14 mouse cellular contexts compared by ENCODE assay signal in the genomic region with DNA sequence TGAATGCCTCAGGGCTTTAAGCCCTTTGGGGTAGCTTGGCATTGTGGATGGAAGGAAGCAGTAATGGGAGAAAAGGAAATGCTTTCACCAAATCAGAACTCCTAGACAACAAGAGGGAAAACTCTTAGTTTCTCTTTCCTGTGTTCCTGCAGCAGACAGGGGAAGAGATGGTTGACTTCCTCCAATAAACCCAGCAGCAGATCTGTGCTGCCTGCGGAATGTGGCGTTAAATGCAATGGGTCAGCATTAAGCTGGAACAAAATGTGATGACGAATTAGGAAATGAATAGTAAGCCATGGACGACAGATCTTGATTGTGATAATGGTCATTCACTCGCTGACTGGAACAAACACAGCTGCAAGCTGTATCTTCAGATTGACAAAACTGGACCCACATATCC.
"Had no signal": no experiment of that assay in that cellular context is flagged by ENCODE, and none has a peak within 500 bp of the region (broad histone marks: within the 10 kb centered on the region; RNA-seq: fewer than 3 reads in every experiment).

No protein-coding gene starts in this region.

- H3K36me3 ChIP-seq: midbrain, embryonic 13.5 days; midbrain, embryonic 15.5 days; neural tube, embryonic 12.5 days had no signal

- H3K27me3 ChIP-seq: megakaryocyte, embryonic 14.5 days; midbrain, embryonic 13.5 days; midbrain, embryonic 15.5 days; neural tube, embryonic 12.5 days had no signal

- DNase-seq: lung, adult 18-20 months; lung, embryonic 14.5 days; lung, postnatal 10 days; lung, postnatal 4 days; right cerebral cortex, postnatal 25 days; right cerebral cortex, postnatal 4 days; spleen, adult 18-20 months; thymus, adult 18-20 months; thymus, postnatal 14 days; thymus, postnatal 36 days had no signal

- H3K9ac ChIP-seq: lung, embryonic 14.5 days; midbrain, embryonic 13.5 days; midbrain, embryonic 15.5 days; neural tube, embryonic 12.5 days had no signal

- H3K27ac ChIP-seq: midbrain, embryonic 13.5 days; midbrain, embryonic 15.5 days; neural tube, embryonic 12.5 days had no signal

- H3K4me3 ChIP-seq: megakaryocyte, embryonic 14.5 days; midbrain, embryonic 13.5 days; midbrain, embryonic 15.5 days; neural tube, embryonic 12.5 days had no signal

- ATAC-seq: midbrain, embryonic 13.5 days; midbrain, embryonic 15.5 days had no signal

- H3K4me1 ChIP-seq: neural tube, embryonic 12.5 days had no signal
